Mouse (Mus musculus) ZHBTc4 (cell line): Measurements from ENCODE around the gene Gpbp1l1.

Experiments
- DNase-seq: peaks from one replicate; pipeline ENCODE4 v3.0.0-alpha.2; 2011; ENCODE audit warnings: low read depth, low spot score

Gpbp1l1 gene

GRCm38 (mm10) chr4:116557306-116558121 is at the start of gene Gpbp1l1:
Gene Gpbp1l1, plus strand, starts transcription at chr4:116557658.
- DNase-seq: peak; percentile 98

GRCm38 (mm10) chr4:116531109-116531508 is 26.3 kb upstream of the Gpbp1l1 start:
- no peak for DNase-seq

- no peak for DNase-seq
Observed at GRCm38 (mm10) chr4:116536351-116536750, 21.1 kb upstream of the Gpbp1l1 start.

GRCm38 (mm10) chr4:116537737-116538136 is 19.7 kb upstream of the Gpbp1l1 start:
- no peak for DNase-seq

DNA sequence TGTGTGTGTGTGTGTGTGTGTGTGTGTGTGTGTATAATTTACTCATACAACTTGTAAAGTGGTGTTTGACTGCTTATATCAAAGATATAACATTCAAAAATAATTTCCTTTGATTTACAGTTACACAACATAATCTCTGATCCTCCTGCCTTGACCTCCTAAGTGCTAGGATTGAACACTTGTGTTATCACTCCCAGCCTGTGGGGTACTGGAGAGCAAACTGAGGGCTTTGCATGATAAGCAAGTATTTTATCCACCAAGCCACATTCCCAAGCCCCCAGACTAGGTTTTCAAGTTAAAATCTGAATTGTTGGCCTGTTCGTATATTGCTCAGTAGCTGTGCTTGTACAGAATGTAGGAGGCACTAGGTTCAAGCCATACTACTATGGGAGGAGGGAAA is 7.0 kb upstream of the Gpbp1l1 start:
- no peak for DNase-seq

DNA sequence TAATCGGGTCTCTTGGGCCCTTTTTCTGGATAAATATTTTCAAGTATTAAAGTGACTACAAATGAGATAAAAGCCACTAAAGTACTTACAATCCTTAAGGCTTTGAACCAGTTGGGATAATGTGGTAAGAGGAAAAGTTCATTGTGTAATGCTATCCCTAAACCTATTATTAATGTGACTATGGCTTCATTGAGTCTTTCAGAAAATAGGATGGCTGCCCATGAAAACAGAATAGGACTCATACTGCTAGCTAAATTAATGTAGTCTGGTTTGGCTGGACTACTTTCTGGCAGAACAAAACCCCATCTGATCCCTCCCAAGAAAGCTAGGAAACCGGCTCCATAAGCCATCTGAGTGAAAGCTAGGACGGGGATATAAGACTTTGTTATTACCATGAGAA is 4.4 kb upstream of the Gpbp1l1 start:
- no peak for DNase-seq

DNA sequence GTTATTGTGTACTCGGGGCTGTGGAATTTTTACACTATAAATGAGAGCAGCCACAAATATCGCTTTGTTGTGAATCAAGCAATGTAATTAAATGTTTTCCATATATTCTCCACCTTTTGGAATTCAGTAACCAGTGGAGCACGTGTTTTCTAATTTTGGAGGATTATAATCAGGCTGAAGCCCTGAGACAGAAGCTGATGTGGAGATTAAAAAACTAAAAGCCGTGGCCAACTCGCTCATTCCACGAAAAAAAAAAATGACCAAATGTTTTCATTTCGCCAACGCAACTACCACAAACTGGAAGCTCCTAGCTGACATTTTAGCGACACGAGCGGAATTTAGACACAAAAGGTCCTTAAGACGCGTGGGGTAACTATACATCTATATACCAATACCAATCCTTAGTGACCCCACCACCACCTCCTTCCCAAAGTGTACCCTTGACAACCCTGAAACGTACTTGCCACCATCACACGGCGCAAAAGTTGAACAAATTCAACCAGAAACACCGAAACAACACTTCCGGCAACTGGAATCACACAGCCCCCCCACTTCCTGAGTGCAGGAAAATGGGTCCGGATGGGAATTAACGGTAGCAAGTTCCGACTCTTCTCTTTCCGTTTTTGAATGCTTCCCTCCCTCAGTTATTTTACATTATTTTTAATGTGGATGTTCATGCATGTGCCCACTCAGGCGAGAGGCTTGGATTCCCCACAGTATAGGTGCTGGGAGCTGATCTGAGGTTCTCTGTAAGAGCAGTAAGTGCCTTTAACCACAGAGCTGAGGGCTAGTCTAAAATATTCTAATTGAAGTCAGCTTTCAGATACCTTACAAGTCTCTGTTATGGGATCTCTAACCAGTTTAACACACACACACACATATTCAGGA is 1.8 kb upstream of the Gpbp1l1 start, which contains the start of gene Tmem69:
Gene Tmem69, minus strand, starts transcription at position 524 of the 888 bp plus-strand sequence.
- peak; percentile 87 for DNase-seq

- DNase-seq: peak; percentile 97
Observed at GRCm38 (mm10) chr4:116556561-116557305, 725 bp upstream of the Gpbp1l1 start.

GRCm38 (mm10) chr4:116558151-116558882 is 859 bp downstream of the Gpbp1l1 start:
- DNase-seq: no peak

DNA sequence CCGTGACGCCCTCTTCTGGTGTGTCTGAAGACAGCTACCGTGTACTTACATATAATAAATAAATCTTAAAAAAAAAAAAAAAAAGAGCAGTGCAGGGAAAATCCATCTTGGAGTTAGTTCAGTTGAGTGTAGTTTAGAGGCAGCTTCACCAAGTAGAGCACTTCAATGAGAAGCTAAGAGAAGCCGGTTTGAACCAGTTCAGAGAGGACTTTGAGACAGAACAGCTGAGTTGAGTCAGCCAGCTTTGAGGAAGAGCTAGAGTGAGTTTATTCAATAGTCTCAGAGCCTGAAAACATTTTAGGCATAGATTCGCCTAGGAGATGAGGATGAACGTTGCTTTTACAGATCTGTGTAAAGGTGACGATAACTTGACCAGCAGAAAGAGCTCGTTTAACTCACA is 38.3 kb downstream of the Gpbp1l1 start:
- peak; percentile 59 for DNase-seq

GRCm38 (mm10) chr4:116596379-116596778 is 38.9 kb downstream of the Gpbp1l1 start, which contains the start of gene Ccdc17:
Gene Ccdc17, plus strand, starts transcription at chr4:116596654.
- DNase-seq: no peak

- DNase-seq: peak; percentile 97
Observed at GRCm38 (mm10) chr4:116596978-116597881, 39.8 kb downstream of the Gpbp1l1 start.

- DNase-seq: peak; percentile 65
Observed at GRCm38 (mm10) chr4:116612621-116613020, 55.2 kb downstream of the Gpbp1l1 start.

- DNase-seq: no peak
Observed at GRCm38 (mm10) chr4:116615237-116615636, 57.8 kb downstream of the Gpbp1l1 start.

DNA sequence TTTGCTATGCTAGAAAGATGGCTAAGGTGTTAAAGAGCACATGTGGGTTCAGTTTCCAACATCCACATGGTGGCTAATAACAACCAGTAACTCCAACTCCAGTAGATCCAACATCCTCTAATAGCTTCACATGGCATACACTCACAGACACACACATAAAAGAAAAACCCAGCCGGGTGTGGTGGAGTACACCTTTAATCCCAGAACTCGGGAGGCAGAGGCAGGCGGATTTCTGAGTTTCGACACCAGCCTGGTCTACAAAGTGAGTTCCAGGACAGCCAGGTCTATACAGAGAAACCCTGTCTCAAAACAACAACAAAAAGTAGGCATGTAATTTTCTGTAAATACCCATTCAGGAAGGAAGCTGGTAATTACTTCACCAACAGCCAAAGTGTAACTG is 67.4 kb downstream of the Gpbp1l1 start:
- no peak for DNase-seq

GRCm38 (mm10) chr4:116626658-116627358 is 69.3 kb downstream of the Gpbp1l1 start:
- DNase-seq: peak; percentile 97

- DNase-seq: peak; percentile 93
Observed at GRCm38 (mm10) chr4:116627359-116627716, 69.9 kb downstream of the Gpbp1l1 start.

GRCm38 (mm10) chr4:116627722-116628662 is 70.5 kb downstream of the Gpbp1l1 start, which contains the start of gene Nasp:
Gene Nasp, minus strand, starts transcription at chr4:116627941.
- peak; percentile 89 for DNase-seq
